Mouse (Mus musculus) WW6 (cell line): ENCODE results near the gene Apoa2.
"Not testable (repeated sequence)": the region's sequence is repeated elsewhere in the genome, so short reads cannot be mapped to it uniquely, and the experiment has no call there.

Experiments used
- DNase-seq: peaks from one replicate; pipeline ENCODE4 v3.0.0-alpha.2; 2013; ENCODE audit warnings: low read depth, low spot score

Apoa2 gene

GRCm38 (mm10) chr1:171235791-171236190 is 10.9 kb downstream of the Apoa2 start:
- DNase-seq, result no peak

- no peak for DNase-seq
Measured at GRCm38 (mm10) chr1:171237438-171237837, 12.6 kb downstream of the Apoa2 start.

GRCm38 (mm10) chr1:171238463-171238862 is 13.6 kb downstream of the Apoa2 start:
- no peak for DNase-seq

GRCm38 (mm10) chr1:171239992-171240744 is 15.3 kb downstream of the Apoa2 start:
- DNase-seq, result no peak

GRCm38 (mm10) chr1:171240911-171241310 is 16.1 kb downstream of the Apoa2 start:
- no peak for DNase-seq

- not testable (repeated sequence) for DNase-seq
Measured at GRCm38 (mm10) chr1:171241952-171242351, 17.1 kb downstream of the Apoa2 start.

- DNase-seq, result no peak
Measured at GRCm38 (mm10) chr1:171245353-171245752, 20.5 kb downstream of the Apoa2 start.

GRCm38 (mm10) chr1:171246709-171247452 is 22.0 kb downstream of the Apoa2 start:
- peak; percentile 95 for DNase-seq

- no peak for DNase-seq
Measured at GRCm38 (mm10) chr1:171247453-171247841, 22.6 kb downstream of the Apoa2 start.

GRCm38 (mm10) chr1:171247916-171248315 is 23.1 kb downstream of the Apoa2 start:
- DNase-seq, result no peak

GRCm38 (mm10) chr1:171248386-171249226 is 23.8 kb downstream of the Apoa2 start:
- no peak for DNase-seq

GRCm38 (mm10) chr1:171249913-171250600 is 25.2 kb downstream of the Apoa2 start, which contains the start of gene Adamts4:
TSS of gene Adamts4 (plus strand) at chr1:171250421.
- no peak for DNase-seq

- DNase-seq, result no peak
Measured at GRCm38 (mm10) chr1:171250680-171251593, 26.1 kb downstream of the Apoa2 start, which contains the start of gene Ndufs2. TSS of gene Ndufs2 (minus strand) at chr1:171251388.

GRCm38 (mm10) chr1:171251594-171252324 is 26.9 kb downstream of the Apoa2 start:
- no peak for DNase-seq

- DNase-seq, result no peak
Measured at GRCm38 (mm10) chr1:171252415-171252814, 27.6 kb downstream of the Apoa2 start.

- DNase-seq, result no peak
Measured at GRCm38 (mm10) chr1:171256095-171256818, 31.4 kb downstream of the Apoa2 start.

- DNase-seq, result no peak
Measured at GRCm38 (mm10) chr1:171256937-171257548, 32.2 kb downstream of the Apoa2 start.

- DNase-seq, result no peak
Measured at GRCm38 (mm10) chr1:171257781-171258180, 32.9 kb downstream of the Apoa2 start.
